Mouse (Mus musculus): ENCODE results near the gene Gdf15. TPM values are rescaled to one million over a fixed set of nuclear protein-coding genes. Genes with fewer than 3 reads are reported as not detected.

Gdf15 gene
- polyA plus RNA-seq, 2 experiments, result 0.18 to 0.47 TPM

DNA sequence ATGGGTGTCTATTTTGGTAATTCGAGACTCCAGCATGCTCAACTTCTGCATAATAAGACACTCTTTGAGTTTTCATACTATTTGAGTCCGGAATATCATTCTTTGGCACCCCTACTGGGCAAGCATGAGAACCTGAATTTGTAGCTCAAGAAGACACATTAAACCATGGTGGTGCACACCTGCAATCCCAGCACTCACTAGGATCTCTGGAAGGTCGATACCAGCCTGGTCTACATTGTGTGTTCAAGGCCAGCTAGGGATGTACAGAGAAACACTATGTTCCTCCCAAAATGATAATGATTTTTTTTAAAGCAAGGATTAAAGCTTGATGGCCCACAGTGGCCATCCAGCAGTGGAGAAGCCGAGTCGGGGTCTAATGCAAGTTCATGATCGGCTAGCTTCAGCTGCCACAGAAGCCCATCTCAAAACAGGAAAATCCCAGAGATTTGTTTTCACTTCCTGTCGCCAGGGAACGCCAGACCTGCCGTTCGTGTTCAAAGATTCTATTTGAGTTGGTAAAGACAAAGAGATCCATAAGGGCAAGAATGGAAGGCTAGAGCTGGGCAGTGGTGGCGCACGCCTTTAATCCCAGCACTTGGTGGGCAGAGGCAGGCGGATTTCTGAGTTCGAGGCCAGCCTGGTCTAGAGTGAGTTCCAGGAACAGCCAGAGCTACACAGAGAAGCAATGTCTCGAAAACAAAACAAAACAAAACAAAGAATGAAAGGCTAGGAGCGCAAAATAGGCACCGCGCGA, 40.2 kb upstream of the Gdf15 start:
- no peak for DNase-seq (ENCODE audit: low spot score)
- Histone ChIP-seq H3K36me3 (ENCODE audit: control insufficient read depth, insufficient read depth, low read length) (peaks cover 1% of the 10 kb centered on the region; the same call in 1 of the 2 replicates), H3K9ac (ENCODE audit: low read depth, low read length, severe bottlenecking) (peak overlapping the region; percentile 56), H3K4me1 (ENCODE audit: control insufficient read depth, insufficient read depth, low read length) (peaks cover 11% of the 10 kb centered on the region), H3K4me2 (replicated peaks; ENCODE audit: low read depth, low read length, severe bottlenecking) (peak overlapping the region; percentile 49), H3K27me3 (ENCODE audit: control insufficient read depth, insufficient read depth, low read length) (no peaks in the 10 kb centered on the region), H3K27ac (replicated peaks; ENCODE audit: low read depth, low read length) (peak overlapping the region; percentile 73), H3K4me3 (replicated peaks; ENCODE audit: low read length) (peak overlapping the region; percentile 55), H3K9me3 (ENCODE audit: control insufficient read depth, low read length) (no peaks in the 10 kb centered on the region)
- WGBS, result 38% methylated on average over 19 of the region's 19 CpGs
- ATAC-seq (ENCODE audit: low FRiP score, low read depth), result peak; percentile 1
- peak; percentile 55; the same call in 1 of the 2 replicates for TF ChIP-seq POLR2A (IDR thresholded peaks at IDR 0.05; ENCODE audit: borderline replicate concordance, extremely low read depth, insufficient read depth, insufficient read length)

DNA sequence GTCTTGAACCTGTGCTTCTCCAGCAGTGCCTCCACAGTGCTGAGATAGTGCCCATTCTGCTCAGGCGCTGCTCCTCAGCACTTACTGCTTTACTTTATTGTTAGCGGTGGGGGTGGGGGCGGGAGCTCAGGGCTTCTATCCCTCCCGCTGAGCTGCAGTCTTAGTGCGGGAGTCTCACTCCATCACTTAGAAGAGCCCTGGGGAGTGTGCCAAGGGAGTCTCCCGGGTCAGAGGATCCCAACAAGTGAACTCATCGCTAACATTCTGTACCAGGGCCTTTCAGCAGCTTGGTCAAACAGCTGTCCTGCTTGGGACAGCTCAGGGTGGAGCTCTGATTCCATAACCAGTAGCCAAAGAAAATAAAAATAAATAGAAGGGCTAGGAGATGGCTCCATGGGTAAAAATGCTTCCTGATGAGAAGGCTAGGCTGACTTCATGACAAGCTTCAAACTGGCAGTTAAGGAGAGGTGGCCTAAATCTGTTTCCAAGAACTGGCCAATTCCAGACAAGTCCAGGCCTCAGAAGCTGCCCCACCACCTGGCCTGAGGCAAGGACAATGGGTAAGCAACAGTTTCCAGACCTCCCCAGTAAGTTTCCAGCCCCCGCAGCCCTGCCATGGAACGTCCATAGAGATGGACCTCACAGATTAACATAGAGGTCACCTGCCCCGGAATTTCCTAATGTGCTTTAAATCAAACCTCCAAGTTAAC, 39.5 kb upstream of the Gdf15 start:
- Histone ChIP-seq H3K9me3 (ENCODE audit: control insufficient read depth, low read length) (no peaks in the 10 kb centered on the region), H3K4me3 (replicated peaks; ENCODE audit: low read length) (no peak overlapping the region), H3K9ac (ENCODE audit: low read depth, low read length, severe bottlenecking) (no peak overlapping the region), H3K4me2 (replicated peaks; ENCODE audit: low read depth, low read length, severe bottlenecking) (no peak overlapping the region), H3K36me3 (ENCODE audit: control insufficient read depth, insufficient read depth, low read length) (no peaks in the 10 kb centered on the region), H3K27ac (replicated peaks; ENCODE audit: low read depth, low read length) (no peak overlapping the region), H3K4me1 (ENCODE audit: control insufficient read depth, insufficient read depth, low read length) (peaks cover 11% of the 10 kb centered on the region), H3K27me3 (ENCODE audit: control insufficient read depth, insufficient read depth, low read length) (no peaks in the 10 kb centered on the region)
- no peak for DNase-seq (ENCODE audit: low spot score)
- no peak for TF ChIP-seq POLR2A (IDR thresholded peaks at IDR 0.05; ENCODE audit: borderline replicate concordance, extremely low read depth, insufficient read depth, insufficient read length)
- no peak for ATAC-seq (ENCODE audit: low FRiP score, low read depth)
- WGBS, result 76% methylated on average over 10 of the region's 10 CpGs

DNA sequence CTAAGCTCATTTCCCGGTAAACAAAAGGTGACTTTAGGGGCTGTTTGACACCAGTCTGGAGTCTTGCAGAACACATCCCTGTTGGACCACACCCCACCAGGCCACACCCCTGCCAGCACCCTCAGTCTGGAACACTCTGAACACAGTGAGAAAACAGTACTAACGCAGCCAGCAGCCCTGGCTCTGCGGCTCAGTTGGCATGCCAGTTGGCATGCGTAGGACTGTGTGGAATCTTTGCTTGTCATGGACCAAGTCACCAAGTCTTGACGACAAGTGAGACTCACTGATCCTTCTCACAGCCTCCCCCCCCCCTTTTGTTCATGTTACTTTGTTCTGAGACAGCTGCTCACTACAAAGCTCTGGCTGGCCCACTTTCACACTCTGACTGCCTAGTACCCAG, 34.8 kb upstream of the Gdf15 start:
- DNase-seq (ENCODE audit: low spot score), result no peak
- Histone ChIP-seq H3K27me3 (ENCODE audit: control insufficient read depth, insufficient read depth, low read length) (no peaks in the 10 kb centered on the region), H3K9ac (ENCODE audit: low read depth, low read length, severe bottlenecking) (no peak overlapping the region), H3K4me3 (replicated peaks; ENCODE audit: low read length) (no peak overlapping the region), H3K27ac (replicated peaks; ENCODE audit: low read depth, low read length) (no peak overlapping the region), H3K36me3 (ENCODE audit: control insufficient read depth, insufficient read depth, low read length) (no peaks in the 10 kb centered on the region), H3K9me3 (ENCODE audit: control insufficient read depth, low read length) (no peaks in the 10 kb centered on the region), H3K4me1 (ENCODE audit: control insufficient read depth, insufficient read depth, low read length) (no peaks in the 10 kb centered on the region), H3K4me2 (replicated peaks; ENCODE audit: low read depth, low read length, severe bottlenecking) (no peak overlapping the region)
- TF ChIP-seq POLR2A (IDR thresholded peaks at IDR 0.05; ENCODE audit: borderline replicate concordance, extremely low read depth, insufficient read depth, insufficient read length), result no peak
- no peak for ATAC-seq (ENCODE audit: low FRiP score, low read depth)
- WGBS, result 74% methylated on average over 5 of the region's 5 CpGs

DNA sequence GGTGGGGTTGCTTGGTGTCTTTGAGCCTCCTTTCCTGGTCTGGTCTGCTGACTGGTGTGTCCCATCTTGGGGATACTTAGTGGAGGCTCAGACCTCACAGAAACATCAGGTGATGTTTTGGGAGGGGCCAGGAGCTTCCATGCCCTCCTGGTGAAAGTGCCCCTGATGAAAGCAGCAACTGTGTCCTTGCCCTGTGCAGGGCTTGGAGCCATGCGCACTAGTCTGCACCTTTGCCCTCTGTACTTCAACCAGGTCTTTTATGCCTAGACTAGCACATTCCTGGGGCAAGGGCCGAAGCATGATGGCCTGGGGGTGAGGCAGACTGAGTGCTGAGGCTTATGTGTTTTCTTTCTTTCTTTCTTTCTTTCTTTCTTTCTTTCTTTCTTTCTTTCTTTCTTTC, 33.3 kb upstream of the Gdf15 start:
- Histone ChIP-seq H3K27ac (replicated peaks; ENCODE audit: low read depth, low read length) (no peak overlapping the region), H3K9me3 (ENCODE audit: control insufficient read depth, low read length) (no peaks in the 10 kb centered on the region), H3K4me3 (replicated peaks; ENCODE audit: low read length) (no peak overlapping the region), H3K4me1 (ENCODE audit: control insufficient read depth, insufficient read depth, low read length) (no peaks in the 10 kb centered on the region), H3K27me3 (ENCODE audit: control insufficient read depth, insufficient read depth, low read length) (no peaks in the 10 kb centered on the region), H3K9ac (ENCODE audit: low read depth, low read length, severe bottlenecking) (no peak overlapping the region), H3K36me3 (ENCODE audit: control insufficient read depth, insufficient read depth, low read length) (no peaks in the 10 kb centered on the region), H3K4me2 (replicated peaks; ENCODE audit: low read depth, low read length, severe bottlenecking) (no peak overlapping the region)
- no peak for TF ChIP-seq POLR2A (IDR thresholded peaks at IDR 0.05; ENCODE audit: borderline replicate concordance, extremely low read depth, insufficient read depth, insufficient read length)
- DNase-seq (ENCODE audit: low spot score), result no peak
- 76% methylated on average over 2 of the region's 2 CpGs for whole genome bisulfite sequencing
- no peak for ATAC-seq (ENCODE audit: low FRiP score, low read depth)

DNA sequence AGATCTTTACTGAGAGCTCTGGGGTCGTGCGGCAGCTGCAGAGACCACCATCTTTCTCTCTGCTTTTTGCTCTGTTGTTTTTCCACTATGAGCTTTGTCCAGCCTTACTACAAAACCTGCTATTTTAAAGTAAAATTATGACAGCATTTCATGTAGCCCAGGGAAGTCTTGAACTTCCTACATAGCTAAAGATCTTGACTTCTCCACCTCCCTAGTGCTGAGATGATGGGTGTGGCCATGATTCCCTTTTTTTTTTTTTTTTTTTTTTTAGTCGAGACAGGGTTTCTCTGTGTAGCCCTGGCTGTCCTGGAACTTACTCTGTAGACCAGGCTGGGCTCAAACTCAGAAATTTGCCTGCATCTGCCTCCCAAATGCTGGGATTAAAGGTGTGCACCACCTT, 32.4 kb upstream of the Gdf15 start:
- no peaks in the 10 kb centered on the region for H3K36me3 ChIP-seq (ENCODE audit: control insufficient read depth, insufficient read depth, low read length)
- H3K4me2 ChIP-seq (replicated peaks; ENCODE audit: low read depth, low read length, severe bottlenecking), result no peak overlapping the region
- no peaks in the 10 kb centered on the region for H3K27me3 ChIP-seq (ENCODE audit: control insufficient read depth, insufficient read depth, low read length)
- no peak for TF ChIP-seq POLR2A (IDR thresholded peaks at IDR 0.05; ENCODE audit: borderline replicate concordance, extremely low read depth, insufficient read depth, insufficient read length)
- no peak for DNase-seq (ENCODE audit: low spot score)
- H3K27ac ChIP-seq (replicated peaks; ENCODE audit: low read depth, low read length), result no peak overlapping the region
- 0 out of 2 replicates have a peak, but pooled peaks cover 3% of the 10 kb centered on the region for H3K4me1 ChIP-seq (ENCODE audit: control insufficient read depth, insufficient read depth, low read length)
- no peak overlapping the region for H3K9ac ChIP-seq (ENCODE audit: low read depth, low read length, severe bottlenecking)
- WGBS, result 76% methylated on average over 3 of the region's 3 CpGs
- ATAC-seq (ENCODE audit: low FRiP score, low read depth), result no peak
- no peak overlapping the region for H3K4me3 ChIP-seq (replicated peaks; ENCODE audit: low read length)
- H3K9me3 ChIP-seq (ENCODE audit: control insufficient read depth, low read length), result no peaks in the 10 kb centered on the region

All from limb, embryonic 14.5 days (tissue).